Mouse (Mus musculus): ENCODE measurements around the gene Atg4d. TPM values are rescaled to one million over a fixed set of nuclear protein-coding genes. Genes with fewer than 3 reads are reported as not detected.
"Not testable (repeated sequence)": the region's sequence is repeated elsewhere in the genome, so short reads cannot be mapped to it uniquely, and the experiment has no call there.

Gene Atg4d
- total RNA-seq, 1 experiment, result 23.8 TPM

DNA sequence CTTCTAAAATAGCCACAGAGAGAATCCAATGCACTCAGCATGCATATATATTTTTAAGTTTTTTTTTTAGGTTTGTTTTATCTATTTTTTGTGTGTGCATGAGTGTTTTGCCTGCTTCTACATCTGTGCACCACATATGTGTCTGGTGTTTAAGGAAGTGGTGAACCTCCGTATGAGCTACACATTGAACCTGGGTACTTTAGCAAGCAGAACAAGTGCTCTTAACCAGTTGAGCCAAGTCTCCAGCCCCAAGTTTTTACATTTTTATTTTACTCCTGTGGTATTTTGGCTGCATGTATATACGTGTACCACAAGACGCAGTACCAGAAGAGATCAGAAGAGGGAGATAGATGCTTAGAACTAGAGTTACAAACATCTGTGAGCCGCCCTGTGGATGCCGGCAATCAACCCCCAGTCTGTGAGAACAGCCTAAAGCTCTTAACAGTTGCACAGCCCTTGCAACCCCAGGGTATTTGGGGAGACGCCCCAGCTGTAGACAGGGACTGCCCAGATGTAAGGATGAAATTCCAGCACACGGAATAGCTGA is 43.6 kb upstream of the Atg4d start:
- no peak overlapping the region for H3K9ac ChIP-seq (ENCODE audit: insufficient read depth, low read depth, low read length, poor library complexity, severe bottlenecking)
- in situ Hi-C loops (cut with MboI; ENCODE audit: low sequenced_read_pairs in 2 of 2, unreplicated experiment in 2 of 2), result no loop called here
- no peaks in the 10 kb centered on the region for H3K36me3 ChIP-seq (ENCODE audit: control insufficient read depth, insufficient read depth, low read length, poor library complexity, severe bottlenecking)
- no peaks in the 10 kb centered on the region for H3K9me3 ChIP-seq (ENCODE audit: control insufficient read depth, insufficient read depth, low read depth, low read length)
- TF ChIP-seq ZC3H11A (IDR thresholded peaks at IDR 0.05; ENCODE audit: borderline replicate concordance, low read depth, low read length) (no peak), MAFK (IDR thresholded peaks at IDR 0.05; ENCODE audit: insufficient read depth, low read depth, low read length) (no peak), CHD2 (IDR thresholded peaks at IDR 0.05; ENCODE audit: low read depth, low read length) (no peak), HCFC1 (IDR thresholded peaks at IDR 0.05; ENCODE audit: borderline replicate concordance, insufficient read depth, low read length) (no peak), ZNF384 (IDR thresholded peaks at IDR 0.05; ENCODE audit: low read depth, low read length) (no peak)
- peak; percentile 77 for DNase-seq (ENCODE audit: low read depth, low spot score)
- peaks cover 4% of the 10 kb centered on the region in 2 experiments; a peak in 2 of 4 replicates for H3K4me1 ChIP-seq (ENCODE audit: control insufficient read depth in 2 of 2, insufficient read depth in 2 of 2, low read length in 2 of 2, poor library complexity in 1 of 2)
- H3K4me3 ChIP-seq (ENCODE audit: insufficient read depth in 1 of 2, low read depth in 1 of 2, low read length in 2 of 2, poor library complexity in 1 of 2, severe bottlenecking in 1 of 2), result peak overlapping the region in 1 of 2 experiments; percentile 54; a peak in 1 of 4 replicates
- no peak overlapping the region for H3K27ac ChIP-seq (ENCODE audit: insufficient read depth, low read depth, low read length, poor library complexity, severe bottlenecking)

DNA sequence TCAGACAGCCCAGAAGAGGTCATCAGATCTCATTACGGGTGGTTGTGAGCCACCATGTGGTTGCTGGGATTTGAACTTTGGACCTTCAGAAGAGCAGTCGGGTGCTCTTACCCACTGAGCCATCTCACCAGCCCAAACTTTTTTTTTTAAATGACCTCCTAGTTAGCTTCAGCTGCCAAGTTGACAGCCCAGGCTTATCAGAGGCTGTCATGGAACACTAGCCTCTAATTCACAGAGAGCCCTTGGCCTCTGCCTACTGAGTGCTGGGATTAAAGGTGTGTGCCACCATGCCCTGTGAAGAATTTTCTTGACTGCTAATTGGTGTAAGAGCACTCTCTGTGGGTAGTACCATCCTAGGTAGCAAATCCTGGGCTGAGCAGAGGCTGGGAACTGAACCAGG is 41.6 kb upstream of the Atg4d start:
- H3K9me3 ChIP-seq (ENCODE audit: control insufficient read depth, insufficient read depth, low read depth, low read length); DNase-seq (ENCODE audit: low read depth, low spot score); in situ Hi-C loops (cut with MboI; ENCODE audit: low sequenced_read_pairs in 2 of 2, unreplicated experiment in 2 of 2); H3K4me1 ChIP-seq (ENCODE audit: control insufficient read depth in 2 of 2, insufficient read depth in 2 of 2, low read length in 2 of 2, poor library complexity in 1 of 2); H3K36me3 ChIP-seq (ENCODE audit: control insufficient read depth, insufficient read depth, low read length, poor library complexity, severe bottlenecking): not testable (repeated sequence)
- H3K9ac ChIP-seq (ENCODE audit: insufficient read depth, low read depth, low read length, poor library complexity, severe bottlenecking), result peak overlapping the region; percentile 8; the same call in 1 of the 2 replicates
- peak overlapping the region; percentile 87 for H3K27ac ChIP-seq (ENCODE audit: insufficient read depth, low read depth, low read length, poor library complexity, severe bottlenecking)
- H3K4me3 ChIP-seq (ENCODE audit: insufficient read depth in 1 of 2, low read depth in 1 of 2, low read length in 2 of 2, poor library complexity in 1 of 2, severe bottlenecking in 1 of 2), result peak overlapping the region in 1 of 2 experiments; percentile 31; a peak in 1 of 4 replicates

DNA sequence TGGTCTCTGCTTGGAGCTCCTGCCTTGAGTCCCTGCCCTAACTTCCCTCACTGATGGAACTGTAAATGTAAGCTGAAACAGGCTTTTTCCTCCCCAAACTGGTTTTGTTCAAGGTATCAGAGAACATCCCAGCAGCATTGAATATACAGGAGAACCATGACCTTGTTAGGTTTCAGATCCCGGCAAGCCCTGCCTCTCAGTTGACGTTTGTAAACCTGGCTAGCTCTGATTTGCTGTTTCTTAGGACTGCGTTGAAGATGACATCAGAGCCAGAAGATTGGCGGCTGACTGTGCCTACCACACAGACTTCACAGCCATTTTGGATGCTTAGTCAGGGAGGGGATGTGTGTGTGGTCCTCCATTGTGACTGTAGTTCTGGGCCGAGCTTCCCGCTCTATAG is 41.2 kb upstream of the Atg4d start:
- TF ChIP-seq HCFC1 (IDR thresholded peaks at IDR 0.05; ENCODE audit: borderline replicate concordance, insufficient read depth, low read length), result no peak
- TF ChIP-seq CHD2 (IDR thresholded peaks at IDR 0.05; ENCODE audit: low read depth, low read length), result no peak
- TF ChIP-seq MAFK (IDR thresholded peaks at IDR 0.05; ENCODE audit: insufficient read depth, low read depth, low read length), result 0 out of 2 replicates have a peak, but pooled peaks have one; percentile 3
- in situ Hi-C loops (cut with MboI; ENCODE audit: low sequenced_read_pairs in 2 of 2, unreplicated experiment in 2 of 2), result no loop called here
- Histone ChIP-seq H3K9ac (ENCODE audit: insufficient read depth, low read depth, low read length, poor library complexity, severe bottlenecking) (peak overlapping the region; percentile 76), H3K4me1 (ENCODE audit: control insufficient read depth in 2 of 2, insufficient read depth in 2 of 2, low read length in 2 of 2, poor library complexity in 1 of 2) (peaks cover 4 to 5% of the 10 kb centered on the region in 2 experiments; a peak in 3 of 4 replicates), H3K27ac (ENCODE audit: insufficient read depth, low read depth, low read length, poor library complexity, severe bottlenecking) (peak overlapping the region; percentile 95), H3K36me3 (ENCODE audit: control insufficient read depth, insufficient read depth, low read length, poor library complexity, severe bottlenecking) (no peaks in the 10 kb centered on the region), H3K9me3 (ENCODE audit: control insufficient read depth, insufficient read depth, low read depth, low read length) (no peaks in the 10 kb centered on the region), H3K4me3 (ENCODE audit: insufficient read depth in 1 of 2, low read depth in 1 of 2, low read length in 2 of 2, poor library complexity in 1 of 2, severe bottlenecking in 1 of 2) (peak overlapping the region; percentile 48 to 54)
- no peak for DNase-seq (ENCODE audit: low read depth, low spot score)

- H3K27ac ChIP-seq (ENCODE audit: insufficient read depth, low read depth, low read length, poor library complexity, severe bottlenecking), result peak overlapping the region; percentile 95
- no peaks in the 10 kb centered on the region for H3K9me3 ChIP-seq (ENCODE audit: control insufficient read depth, insufficient read depth, low read depth, low read length)
- DNase-seq (ENCODE audit: low read depth, low spot score), result no peak
- H3K4me3 ChIP-seq (ENCODE audit: insufficient read depth in 1 of 2, low read depth in 1 of 2, low read length in 2 of 2, poor library complexity in 1 of 2, severe bottlenecking in 1 of 2), result peak overlapping the region; percentile 54 to 58
- H3K9ac ChIP-seq (ENCODE audit: insufficient read depth, low read depth, low read length, poor library complexity, severe bottlenecking), result peak overlapping the region; percentile 76
- in situ Hi-C loops (cut with MboI; ENCODE audit: low sequenced_read_pairs in 2 of 2, unreplicated experiment in 2 of 2), result no loop called here
- H3K4me1 ChIP-seq (ENCODE audit: control insufficient read depth in 2 of 2, insufficient read depth in 2 of 2, low read length in 2 of 2, poor library complexity in 1 of 2), result peaks cover 4 to 7% of the 10 kb centered on the region in 2 experiments; a peak in 3 of 4 replicates
- H3K36me3 ChIP-seq (ENCODE audit: control insufficient read depth, insufficient read depth, low read length, poor library complexity, severe bottlenecking), result no peaks in the 10 kb centered on the region
- TF ChIP-seq ZC3H11A (IDR thresholded peaks at IDR 0.05; ENCODE audit: borderline replicate concordance, low read depth, low read length) (no peak), HCFC1 (IDR thresholded peaks at IDR 0.05; ENCODE audit: borderline replicate concordance, insufficient read depth, low read length) (no peak), CHD2 (IDR thresholded peaks at IDR 0.05; ENCODE audit: low read depth, low read length) (no peak), MAFK (IDR thresholded peaks at IDR 0.05; ENCODE audit: insufficient read depth, low read depth, low read length) (no peak), ZNF384 (IDR thresholded peaks at IDR 0.05; ENCODE audit: low read depth, low read length) (peak; percentile 59; the same call in 1 of the 2 replicates)
Observed at GRCm38 (mm10) chr9:21224576-21225414, 40.3 kb upstream of the Atg4d start.

Data from ES-E14 (cell line).